Mouse (Mus musculus) kidney, adult 2 months (tissue): ENCODE data around the gene Tcf23.

ENCODE experiments used
- CTCF ChIP-seq: fragments of 200-500 bp; conservative IDR thresholded peaks from 2 replicates; pipeline ENCODE4 v1.5.1; 2011; ENCODE audit warnings: low read depth, mild to moderate bottlenecking, control low read depth, low read length, moderate library complexity, mixed read lengths; ENCODE audit not compliant: insufficient read depth, insufficient read length
- POLR2A ChIP-seq: fragments of 200-500 bp; IDR thresholded peaks from one replicate; pipeline ENCODE4 v1.6.1; 2011; ENCODE audit warnings: low read depth, low read length, control low read depth

DNA sequence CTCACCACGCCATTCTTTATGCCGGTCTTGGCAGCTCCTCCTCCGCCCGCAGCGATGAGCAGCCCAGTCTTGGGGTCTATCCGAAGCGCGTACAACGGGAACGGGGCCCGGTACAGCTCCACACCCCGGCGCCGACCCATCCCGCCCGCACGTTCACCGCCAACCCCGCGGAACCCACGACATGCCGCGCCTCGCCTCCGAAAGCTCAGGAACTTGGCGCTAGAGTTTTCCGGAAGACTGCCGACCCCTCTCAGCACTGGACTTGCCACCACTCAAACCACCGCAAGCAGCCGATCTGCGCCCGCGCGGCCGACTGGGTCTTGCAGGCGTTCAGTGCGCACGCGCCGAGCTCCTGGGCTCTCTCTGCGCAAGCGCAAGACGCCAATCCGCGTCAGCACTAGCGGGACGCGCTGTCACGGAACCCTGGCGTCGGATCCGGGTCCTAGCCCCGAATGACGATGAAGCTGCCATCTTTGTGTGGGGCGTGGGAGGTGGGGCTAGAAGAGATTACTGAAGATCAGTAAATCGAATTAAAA lies 8.4 kb upstream of the Tcf23 start, which contains the start of gene Preb:
- TF ChIP-seq CTCF, result no peak
- TF ChIP-seq POLR2A, result peak; percentile 63
